Mouse (Mus musculus) CD8-positive naive resting alpha-beta T cell, adult 2 months (primary cell): Measurements from ENCODE around the gene Cat.

Experiments used
- DNase-seq, 2 experiments: peaks; one replicate each; pipeline ENCODE4 v3.0.0; 2022; ENCODE audit warnings: low read depth in 2 of 2, low spot score in 2 of 2

Cat gene

GRCm38 (mm10) chr2:103477456-103477855, 7.5 kb downstream of the Cat start:
- DNase-seq = no peak

GRCm38 (mm10) chr2:103476657-103477056, 8.3 kb downstream of the Cat start:
- no peak for DNase-seq

GRCm38 (mm10) chr2:103476180-103476579, 8.8 kb downstream of the Cat start:
- no peak for DNase-seq

- no peak for DNase-seq
Measured at GRCm38 (mm10) chr2:103473362-103473761, 11.6 kb downstream of the Cat start.

- no peak for DNase-seq
Measured at GRCm38 (mm10) chr2:103466984-103467588, 17.9 kb downstream of the Cat start.

- no peak for DNase-seq
Measured at GRCm38 (mm10) chr2:103466272-103466671, 18.7 kb downstream of the Cat start.

- no peak for DNase-seq
Measured at GRCm38 (mm10) chr2:103465429-103465828, 19.5 kb downstream of the Cat start.

- DNase-seq = no peak
Measured at GRCm38 (mm10) chr2:103464524-103464923, 20.4 kb downstream of the Cat start.

GRCm38 (mm10) chr2:103462746-103463145, 22.2 kb downstream of the Cat start:
- DNase-seq = no peak

GRCm38 (mm10) chr2:103461743-103462142, 23.2 kb downstream of the Cat start:
- DNase-seq = no peak

GRCm38 (mm10) chr2:103461210-103461609, 23.8 kb downstream of the Cat start:
- no peak for DNase-seq

- no peak for DNase-seq
Measured at GRCm38 (mm10) chr2:103459069-103459468, 25.9 kb downstream of the Cat start.

- DNase-seq = no peak
Measured at GRCm38 (mm10) chr2:103457628-103458027, 27.3 kb downstream of the Cat start.

- no peak for DNase-seq
Measured at GRCm38 (mm10) chr2:103457048-103457447, 27.9 kb downstream of the Cat start.

GRCm38 (mm10) chr2:103456646-103457045, 28.3 kb downstream of the Cat start:
- DNase-seq = peak; percentile 81 to 84

- DNase-seq = no peak
Measured at GRCm38 (mm10) chr2:103455748-103456147, 29.2 kb downstream of the Cat start.

- DNase-seq = no peak
Measured at GRCm38 (mm10) chr2:103452550-103452949, 32.4 kb downstream of the Cat start.

- no peak for DNase-seq
Measured at GRCm38 (mm10) chr2:103450267-103450666, 34.7 kb downstream of the Cat start.

GRCm38 (mm10) chr2:103449813-103450212, 35.1 kb downstream of the Cat start:
- no peak for DNase-seq

GRCm38 (mm10) chr2:103448947-103449560, 35.9 kb downstream of the Cat start:
- DNase-seq = no peak

- no peak for DNase-seq
Measured at GRCm38 (mm10) chr2:103446326-103446725, 38.6 kb downstream of the Cat start.

GRCm38 (mm10) chr2:103445776-103446175, 39.2 kb downstream of the Cat start:
- peak; percentile 32 to 47 for DNase-seq

GRCm38 (mm10) chr2:103439710-103440109, 45.2 kb downstream of the Cat start:
- DNase-seq = peak; percentile 14 to 35
